Mouse (Mus musculus) G1E (cell line): ENCODE data around the gene Pla2g4f. TPM values are rescaled to one million over a fixed set of nuclear protein-coding genes. Genes with fewer than 3 reads are reported as not detected.

Source experiments
- ATAC-seq: 2 replicates; pipeline ENCODE4 v1.8.0; 2016; ENCODE audit warnings: mild to moderate bottlenecking; ENCODE audit not compliant: insufficient number of reproducible peaks, poor library complexity, low FRiP score, severe bottlenecking; ENCODE audit errors: extremely low read depth
- DNase-seq: peaks from one replicate; pipeline ENCODE4 v3.0.0; 2012; ENCODE audit warnings: low spot score
- H3K27me3 ChIP-seq: 2 replicates; pipeline ENCODE4 v1.6.1; 2012; ENCODE audit warnings: mild to moderate bottlenecking, low read length, inconsistent platforms; ENCODE audit not compliant: insufficient read depth
- H3K36me3 ChIP-seq: replicated peaks from 2 replicates; pipeline ENCODE3; 2012; ENCODE audit warnings: mild to moderate bottlenecking, inconsistent platforms
- H3K4me1 ChIP-seq: 2 replicates; pipeline ENCODE4 v1.6.1; 2012; ENCODE audit warnings: low read depth, low read length, inconsistent platforms, mixed read lengths; ENCODE audit not compliant: insufficient read depth
- H3K4me3 ChIP-seq: 2 replicates; pipeline ENCODE4 v1.5.1; 2012; ENCODE audit warnings: low read depth, mild to moderate bottlenecking, inconsistent platforms, low read length, moderate library complexity, mixed read lengths
- H3K9me3 ChIP-seq: replicated peaks from 2 replicates; pipeline ENCODE4 v1.6.1; 2012; ENCODE audit warnings: inconsistent platforms
- CTCF ChIP-seq: IDR thresholded peaks from 2 replicates; pipeline ENCODE4 v1.5.1; 2012; ENCODE audit warnings: low read depth, low read length, inconsistent platforms, mixed read lengths
- GATA1 ChIP-seq: IDR thresholded peaks from 2 replicates; pipeline ENCODE4 v1.6.1; 2012; ENCODE audit warnings: borderline replicate concordance, low read length, inconsistent platforms, mixed read lengths
- GATA2 ChIP-seq: IDR thresholded peaks from 2 replicates; pipeline ENCODE4 v1.6.1; 2012; ENCODE audit warnings: low read depth, low read length, inconsistent platforms, borderline replicate concordance
- POLR2AphosphoS5 ChIP-seq: IDR thresholded peaks from 2 replicates; pipeline ENCODE4 v1.6.1; 2012; ENCODE audit warnings: low read depth, low read length, inconsistent platforms; ENCODE audit not compliant: insufficient replicate concordance
- TAL1 ChIP-seq: conservative IDR thresholded peaks from 2 replicates; pipeline ENCODE4 v1.6.1; 2012; ENCODE audit warnings: low read depth, low read length, inconsistent platforms, mixed read lengths
- polyA plus RNA-seq: library from polyadenylated mRNA; stranded (reverse); fragments of >175 nt; gene quantifications from 2 replicates; pipeline ENCODE4 v1.2.3, GENCODE M21; 2012
- total RNA-seq, 2 experiments: library from RNA; stranded (forward) in 1 of 2; stranded (reverse) in 1 of 2; fragments of 200-1000 nt in 1 of 2; fragments of >200 nt in 1 of 2; fragmentation: Nextera tagmentation in 1 of 2; gene quantifications; 2 replicates each; pipeline ENCODE4 v1.2.3; 2014 to 2017

The Pla2g4f gene
- total and polyA plus RNA-seq, 3 experiments, result 0.03 to 0.05 TPM; not detected in 1

DNA sequence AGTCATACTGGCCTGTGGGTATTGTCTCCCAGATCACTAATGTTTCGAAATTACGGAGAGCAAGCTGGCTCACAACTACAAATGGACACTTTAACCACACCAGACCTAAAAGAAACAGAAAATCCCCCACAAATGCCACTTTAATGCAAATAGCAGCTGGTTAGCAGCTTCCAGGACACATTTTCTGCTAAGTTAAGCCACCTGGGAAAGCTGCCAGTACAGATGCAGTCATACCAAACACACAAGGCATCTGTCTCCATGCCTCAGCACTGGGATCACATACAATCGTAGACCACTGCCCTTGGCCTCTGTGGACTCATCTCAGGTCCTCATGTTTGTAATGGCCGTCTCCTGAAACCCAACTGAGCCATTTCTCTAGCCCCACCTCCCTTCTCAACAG, 17.6 kb upstream of the Pla2g4f start:
- DNase-seq (no peak), ATAC-seq (no peak)
- no peaks in the 10 kb centered on the region for H3K27me3 ChIP-seq
- H3K4me3 ChIP-seq, result no peak overlapping the region
- H3K4me1 ChIP-seq, result no peaks in the 10 kb centered on the region
- no peaks in the 10 kb centered on the region for H3K9me3 ChIP-seq
- TF ChIP-seq GATA1 (no peak), CTCF (no peak), TAL1 (no peak), POLR2AphosphoS5 (no peak), GATA2 (no peak)
- H3K36me3 ChIP-seq, result peaks cover 82% of the 10 kb centered on the region

DNA sequence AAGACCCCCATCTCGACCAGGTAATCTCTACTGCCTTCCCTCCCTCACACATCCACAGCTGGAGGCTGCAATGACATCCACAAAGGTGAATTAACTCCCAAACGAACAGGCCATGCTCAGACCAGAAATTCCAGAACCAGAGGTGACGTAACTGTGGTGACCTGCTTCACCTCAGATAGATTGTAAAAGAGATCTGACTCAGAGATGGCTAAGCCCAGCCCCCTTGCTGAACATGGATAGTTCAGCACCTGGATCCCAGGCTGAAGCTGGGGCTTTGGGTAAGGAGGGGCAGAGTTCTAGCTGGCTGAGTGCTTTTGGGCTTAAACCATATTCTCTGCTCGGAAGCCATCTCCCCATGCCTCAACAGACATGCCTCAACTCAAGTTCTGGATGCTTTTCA, 1.1 kb upstream of the Pla2g4f start:
- H3K36me3 ChIP-seq, result peaks cover 40% of the 10 kb centered on the region
- no peaks in the 10 kb centered on the region for H3K4me1 ChIP-seq
- TF ChIP-seq CTCF, result no peak
- TF ChIP-seq POLR2AphosphoS5, result no peak
- TF ChIP-seq GATA2, result no peak
- no peak for TF ChIP-seq TAL1
- TF ChIP-seq GATA1, result no peak
- ATAC-seq (no peak), DNase-seq (no peak)
- no peaks in the 10 kb centered on the region for H3K9me3 ChIP-seq
- peaks cover 25% of the 10 kb centered on the region for H3K27me3 ChIP-seq
- no peak overlapping the region for H3K4me3 ChIP-seq

DNA sequence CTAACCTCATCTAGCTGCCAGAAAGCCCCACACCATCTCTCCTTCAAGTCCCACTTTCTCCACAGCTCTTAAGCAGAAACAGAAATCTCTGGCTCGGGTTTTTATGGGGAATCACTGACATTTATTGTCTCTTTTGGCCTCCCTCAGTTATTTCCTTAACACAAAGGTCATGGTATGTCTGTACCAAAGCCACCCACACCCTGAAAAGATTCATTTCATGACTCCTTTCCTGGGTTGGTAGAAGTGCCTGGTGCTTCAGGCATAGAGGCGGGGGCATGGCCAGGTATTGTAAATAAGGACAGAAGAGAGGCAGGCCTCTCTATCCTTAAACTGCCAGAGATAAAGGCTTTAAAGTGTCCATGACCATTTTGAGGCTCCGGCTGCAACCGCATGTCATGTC, 522 bp upstream of the Pla2g4f start:
- ATAC-seq, result no peak

GRCm38 (mm10) chr2:120312276-120312825, 1.6 kb downstream of the Pla2g4f start:
- ATAC-seq (no peak), DNase-seq (no peak)
- peaks cover 39% of the 10 kb centered on the region for H3K27me3 ChIP-seq
- no peaks in the 10 kb centered on the region for H3K4me1 ChIP-seq
- H3K9me3 ChIP-seq, result no peaks in the 10 kb centered on the region
- no peak for TF ChIP-seq GATA1
- no peak for TF ChIP-seq GATA2
- no peak for TF ChIP-seq TAL1
- TF ChIP-seq CTCF, result no peak
- no peak for TF ChIP-seq POLR2AphosphoS5
- H3K4me3 ChIP-seq, result no peak overlapping the region
- peaks cover 15% of the 10 kb centered on the region for H3K36me3 ChIP-seq

More for the DNA sequence above, 522 bp upstream of the Pla2g4f start:
- TF ChIP-seq GATA1, result no peak
- no peak for TF ChIP-seq CTCF
- no peak for TF ChIP-seq POLR2AphosphoS5
- TF ChIP-seq GATA2, result no peak
- no peak for TF ChIP-seq TAL1
- DNase-seq, result no peak
- Histone ChIP-seq H3K9me3 (no peaks in the 10 kb centered on the region), H3K36me3 (peaks cover 36% of the 10 kb centered on the region), H3K27me3 (peaks cover 27% of the 10 kb centered on the region), H3K4me3 (no peak overlapping the region), H3K4me1 (no peaks in the 10 kb centered on the region)

DNA sequence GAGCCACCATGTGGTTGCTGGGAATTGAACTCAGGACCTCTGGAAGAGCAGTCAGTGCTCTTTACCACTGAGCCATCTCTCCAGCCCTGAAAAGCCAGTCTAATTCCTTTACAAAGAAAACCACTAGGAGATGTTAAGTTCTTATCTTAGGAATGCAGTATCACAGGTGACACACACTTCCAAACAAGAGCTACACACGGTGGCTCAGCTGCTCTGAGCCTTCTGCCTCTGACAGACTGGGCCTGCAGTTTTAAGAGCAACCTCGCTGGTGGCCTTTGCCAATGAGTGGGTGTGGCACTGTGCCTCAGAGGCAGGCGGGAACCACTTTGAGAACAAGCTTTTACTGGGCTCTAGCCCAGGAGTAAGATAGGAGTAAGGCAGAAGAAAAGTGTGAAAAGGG, 9.9 kb downstream of the Pla2g4f start:
- DNase-seq, result no peak
- H3K4me1 ChIP-seq, result peaks cover 2% of the 10 kb centered on the region; the same call in 1 of the 2 replicates

GRCm38 (mm10) chr2:120301076-120301475, 12.9 kb downstream of the Pla2g4f start:
- TF ChIP-seq GATA1 (no peak), CTCF (no peak), GATA2 (no peak), POLR2AphosphoS5 (no peak), TAL1 (no peak)
- no peak for DNase-seq
- Histone ChIP-seq H3K27me3 (peaks cover 28% of the 10 kb centered on the region), H3K9me3 (peaks cover 4% of the 10 kb centered on the region), H3K4me1 (peaks cover 2% of the 10 kb centered on the region; the same call in 1 of the 2 replicates), H3K4me3 (no peak overlapping the region), H3K36me3 (no peaks in the 10 kb centered on the region)
- no peak for ATAC-seq

More for the DNA sequence above, 9.9 kb downstream of the Pla2g4f start:
- Histone ChIP-seq H3K36me3 (no peaks in the 10 kb centered on the region), H3K27me3 (peaks cover 43% of the 10 kb centered on the region), H3K4me3 (no peak overlapping the region), H3K9me3 (no peaks in the 10 kb centered on the region)
- no peak for ATAC-seq
- TF ChIP-seq GATA1, result no peak
- no peak for TF ChIP-seq TAL1
- TF ChIP-seq GATA2, result no peak
- no peak for TF ChIP-seq CTCF
- no peak for TF ChIP-seq POLR2AphosphoS5
